Mouse (Mus musculus) olfactory bulb, adult 2 months (tissue): Measurements from ENCODE around the gene Krt86. TPM values are rescaled to one million over a fixed set of nuclear protein-coding genes. Genes with fewer than 3 reads are reported as not detected.

Source experiments
- H3K27ac ChIP-seq: fragments of 200-500 bp; 2 replicates; pipeline ENCODE4 v1.5.1; 2012; ENCODE audit warnings: low read depth, low read length; ENCODE audit not compliant: insufficient read depth
- H3K4me1 ChIP-seq: fragments of 200-500 bp; 2 replicates; pipeline ENCODE4 v1.6.1; 2012; ENCODE audit warnings: low read length; ENCODE audit not compliant: control insufficient read depth, insufficient read depth
- H3K4me3 ChIP-seq: fragments of 200-500 bp; 2 replicates; pipeline ENCODE4 v1.5.1; 2012; ENCODE audit warnings: mild to moderate bottlenecking, low read depth, low read length, moderate library complexity; ENCODE audit not compliant: insufficient read depth
- CTCF ChIP-seq: fragments of 200-500 bp; IDR thresholded peaks from 2 replicates; pipeline ENCODE4 v1.5.1; 2012; ENCODE audit warnings: low read depth, mild to moderate bottlenecking, low read length, moderate library complexity; ENCODE audit not compliant: insufficient read depth
- POLR2A ChIP-seq: fragments of 200-500 bp; IDR thresholded peaks from 2 replicates; pipeline ENCODE4 v1.6.1; 2012; ENCODE audit warnings: mild to moderate bottlenecking, low read depth, low read length, moderate library complexity; ENCODE audit not compliant: insufficient read depth
- WGBS: fragments of 180-500 bp; shearing (Covaris S2); methylation state at CpG from one replicate; pipeline ENCODE4 v1.1.7; 2018; 5-methylcytosine and 5-hydroxymethylcytosine counted together
- polyA plus RNA-seq: library from polyadenylated mRNA; stranded (reverse); fragments of >200 nt; gene quantifications from 2 replicates; pipeline ENCODE4 v1.2.4, GENCODE M21; 2012; ENCODE audit warnings: low replicate concordance; ENCODE audit not compliant: missing spikeins, insufficient read depth, insufficient read length

The Krt86 gene
- not detected in 2 replicates for polyA plus RNA-seq

- WGBS, result 45% methylated on average over 10 of the region's 10 CpGs
- H3K4me3 ChIP-seq, result no peak within 1 kb of the TSS
- TF ChIP-seq POLR2A, result no peak
- no peak for TF ChIP-seq CTCF
- H3K27ac ChIP-seq, result no peak within 1 kb of the TSS
- H3K4me1 ChIP-seq, result no peaks in the 10 kb centered on the region
These were observed at the start of gene Krt86 for GRCm38 (mm10) chr15:101472952-101473528. Gene Krt86, plus strand, starts transcription at chr15:101473478.

- 53% methylated on average over 5 of the region's 5 CpGs for WGBS
- H3K27ac ChIP-seq, result no peak overlapping the region
- TF ChIP-seq CTCF, result no peak
- no peak for TF ChIP-seq POLR2A
- H3K4me3 ChIP-seq, result no peak overlapping the region
- no peaks in the 10 kb centered on the region for H3K4me1 ChIP-seq
These were observed 48.4 kb upstream of the Krt86 start for GRCm38 (mm10) chr15:101424914-101425313.

GRCm38 (mm10) chr15:101436611-101437010 is 36.7 kb upstream of the Krt86 start:
- Histone ChIP-seq H3K4me1 (peaks cover 7% of the 10 kb centered on the region), H3K4me3 (no peak overlapping the region), H3K27ac (no peak overlapping the region)
- WGBS, result 88% methylated on average over 7 of the region's 7 CpGs
- no peak for TF ChIP-seq POLR2A
- no peak for TF ChIP-seq CTCF

- no peak for TF ChIP-seq POLR2A
- TF ChIP-seq CTCF, result no peak
- 3% methylated on average over 34 of the region's 34 CpGs for WGBS
- Histone ChIP-seq H3K4me1 (peaks cover 7% of the 10 kb centered on the region), H3K4me3 (peak within 1 kb of the TSS; percentile 20; the same call in 1 of the 2 replicates), H3K27ac (no peak within 1 kb of the TSS)
These were observed 34.7 kb upstream of the Krt86 start, which contains the start of gene Krt87 for GRCm38 (mm10) chr15:101438555-101438954. Gene Krt87, minus strand, starts transcription at chr15:101438804.

GRCm38 (mm10) chr15:101440837-101441236 is 32.4 kb upstream of the Krt86 start:
- H3K27ac ChIP-seq, result no peak overlapping the region

GRCm38 (mm10) chr15:101446572-101446971 is 26.7 kb upstream of the Krt86 start:
- TF ChIP-seq CTCF, result no peak
- no peak for TF ChIP-seq POLR2A
- H3K4me3 ChIP-seq, result no peak overlapping the region
- WGBS, result 25% methylated on average over 11 of the region's 11 CpGs
- H3K27ac ChIP-seq, result no peak overlapping the region
- no peaks in the 10 kb centered on the region for H3K4me1 ChIP-seq

More at GRCm38 (mm10) chr15:101440837-101441236, 32.4 kb upstream of the Krt86 start:
- 78% methylated on average over 4 of the region's 4 CpGs for WGBS
- Histone ChIP-seq H3K4me1 (peaks cover 7% of the 10 kb centered on the region), H3K4me3 (no peak overlapping the region)
- TF ChIP-seq POLR2A (no peak), CTCF (no peak)

- H3K4me3 ChIP-seq, result no peak within 1 kb of the TSS
- TF ChIP-seq POLR2A, result no peak
- TF ChIP-seq CTCF, result no peak
- WGBS, result 71% methylated on average over 2 of the region's 2 CpGs
- no peak within 1 kb of the TSS for H3K27ac ChIP-seq
- no peaks in the 10 kb centered on the region for H3K4me1 ChIP-seq
These were observed 25.8 kb upstream of the Krt86 start, which contains the start of gene Krt88 for GRCm38 (mm10) chr15:101447444-101447843. Gene Krt88, plus strand, starts transcription at chr15:101447744.

- 12% methylated on average over 13 of the region's 13 CpGs for WGBS
- H3K4me1 ChIP-seq, result peaks cover 7% of the 10 kb centered on the region; the same call in 1 of the 2 replicates
- H3K4me3 ChIP-seq, result no peak overlapping the region
- peak; percentile 82 for TF ChIP-seq CTCF
- no peak for TF ChIP-seq POLR2A
- no peak overlapping the region for H3K27ac ChIP-seq
These were observed 20.1 kb upstream of the Krt86 start for GRCm38 (mm10) chr15:101453093-101453736.

GRCm38 (mm10) chr15:101454774-101455173 is 18.5 kb upstream of the Krt86 start:
- no peak for TF ChIP-seq CTCF
- TF ChIP-seq POLR2A, result no peak
- peaks cover 13% of the 10 kb centered on the region; the same call in 1 of the 2 replicates for H3K4me1 ChIP-seq
- no peak overlapping the region for H3K4me3 ChIP-seq
- no peak overlapping the region for H3K27ac ChIP-seq
- WGBS, result 93% methylated on average over 8 of the region's 8 CpGs
